Mouse (Mus musculus) pancreas, adult 10 weeks (tissue): ENCODE measurements around the gene Csnk1d. TPM values are rescaled to one million over a fixed set of nuclear protein-coding genes. Genes with fewer than 3 reads are reported as not detected.

Experiments used
- polyA plus RNA-seq: library from polyadenylated mRNA; stranded (reverse); fragments of 350-450 nt; fragmentation: Illumina TruSeq; extraction: RNeasy Lipid Tissue Mini Kit (QIAGEN cat#74804); gene quantifications from one replicate; pipeline ENCODE4 v1.2.3, GENCODE M21; 2015; ENCODE audit warnings: low read depth, low replicate concordance; ENCODE audit not compliant: insufficient read depth

Gene Csnk1d
- 15.0 TPM for polyA plus RNA-seq

DNA sequence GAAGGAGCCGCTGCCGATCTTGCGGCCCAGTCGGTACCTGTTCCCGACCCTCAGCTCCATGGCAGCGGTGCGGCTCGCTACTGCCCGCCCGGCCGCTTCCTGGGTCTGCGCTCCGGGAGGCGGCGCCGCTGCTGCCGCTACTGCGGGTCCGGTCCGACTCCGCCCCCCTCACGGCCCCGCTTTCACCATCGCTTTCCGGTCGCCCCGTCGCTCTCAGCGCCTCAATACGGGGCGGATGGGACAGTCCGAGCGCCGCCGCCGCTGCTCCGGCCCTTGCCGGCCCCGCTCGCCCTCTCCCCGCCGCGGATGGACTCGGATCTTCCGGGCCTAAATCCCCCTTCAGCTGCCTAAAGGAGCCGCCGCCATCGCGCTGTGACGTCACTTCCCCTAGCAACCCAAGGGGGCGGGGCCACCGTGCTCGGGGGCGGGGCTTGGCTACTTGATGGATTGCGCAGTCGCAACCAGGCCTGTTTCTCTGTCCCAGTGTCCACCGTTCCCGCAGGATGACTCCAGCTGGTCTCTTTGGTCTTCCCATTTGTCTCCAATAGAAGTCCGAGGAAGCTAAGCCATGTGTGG is at the start of gene Csnk1d:
Gene Csnk1d, minus strand, starts transcription at position 380 of the 576 bp plus-strand sequence.

DNA sequence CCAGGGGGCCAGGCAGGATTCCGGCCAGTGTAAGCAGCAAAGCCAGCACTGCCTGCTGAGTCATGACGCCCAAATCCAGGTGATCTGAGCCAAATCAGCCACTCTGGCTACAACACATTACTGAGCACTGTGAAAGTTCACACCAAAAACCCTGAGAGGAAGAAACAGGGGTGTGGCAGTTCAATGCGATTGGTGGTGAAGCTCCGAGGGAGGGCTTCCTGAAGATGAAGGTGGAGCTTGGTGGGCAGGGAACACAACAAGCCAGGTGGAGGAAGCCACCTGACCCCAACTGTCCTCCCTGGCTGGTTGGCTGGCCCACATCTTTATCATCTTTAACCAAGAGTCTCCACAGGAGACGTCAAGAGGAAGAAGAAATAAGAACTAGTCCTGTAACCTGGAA is 48.2 kb upstream of the Csnk1d start, which contains the start of gene Cd7:
Gene Cd7, minus strand, starts transcription at position 117 of the 400 bp plus-strand sequence.

DNA sequence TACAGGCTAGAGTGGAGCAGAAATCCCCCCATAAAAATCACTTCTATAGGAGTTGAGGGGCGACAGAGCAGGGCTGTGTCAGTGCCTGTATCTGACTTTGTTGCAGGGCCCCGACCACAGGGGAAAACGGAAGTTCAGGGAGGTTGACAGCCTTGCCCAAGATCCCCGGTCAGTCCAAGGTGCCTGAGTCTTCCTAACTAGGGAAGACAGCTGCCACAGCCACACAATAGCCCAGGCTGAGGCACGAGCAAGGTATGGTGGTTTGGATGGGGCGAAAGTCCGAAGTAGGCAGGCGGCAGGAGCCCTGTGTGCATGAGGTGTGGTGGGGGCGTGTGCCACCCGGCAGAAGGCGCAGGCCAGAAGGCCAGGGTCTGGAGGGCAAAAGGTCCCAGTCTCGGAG is 42.8 kb downstream of the Csnk1d start, which contains the start of gene Slc16a3:
Gene Slc16a3, plus strand, starts transcription at position 153 of the 400 bp plus-strand sequence.

DNA sequence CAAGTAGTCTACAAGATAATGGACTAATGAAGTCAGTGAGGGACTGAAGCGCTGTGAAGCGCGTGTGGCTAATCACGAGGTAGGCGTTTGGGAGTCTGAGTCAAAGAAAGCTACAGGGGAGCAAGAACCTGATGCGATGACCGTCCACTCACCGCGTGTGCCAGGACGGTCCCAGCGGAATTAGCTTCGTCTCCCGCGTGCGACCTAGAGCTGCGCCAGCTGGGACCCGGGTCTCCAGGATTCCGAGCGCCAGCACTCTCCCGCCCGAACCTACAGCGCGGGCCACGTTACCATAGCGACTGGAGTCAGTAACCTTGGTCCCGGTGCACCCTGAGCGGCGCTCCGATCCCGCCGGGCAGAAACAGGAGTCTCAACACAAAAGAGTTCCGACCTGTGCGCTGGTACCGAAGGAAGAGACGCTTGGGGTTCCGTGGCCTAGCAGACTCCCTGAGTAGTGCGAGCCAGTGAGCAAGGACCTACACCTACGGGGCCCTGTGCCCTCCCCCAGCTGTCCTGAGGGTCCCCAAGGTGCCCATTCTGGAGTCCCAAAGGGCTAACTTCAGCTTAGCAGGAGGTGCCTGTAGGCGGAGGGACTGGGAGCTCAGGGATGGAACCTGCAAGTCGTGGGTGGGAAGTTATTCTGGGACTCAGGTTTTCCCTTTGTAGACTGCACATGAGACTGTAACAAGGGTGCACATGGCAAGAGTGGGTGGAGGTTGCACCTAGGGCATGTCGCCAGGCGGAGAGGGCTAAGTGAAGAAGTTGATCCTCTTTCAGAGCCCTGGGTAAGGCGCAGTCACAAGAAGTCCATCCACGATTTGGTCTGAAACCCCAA is 58.3 kb downstream of the Csnk1d start, which contains the start of gene Ccdc57:
Gene Ccdc57, minus strand, starts transcription at position 309 of the 835 bp plus-strand sequence.

Other genes starting within 250 kb of the Csnk1d start
- gene Hmga1b, start 228.5 kb downstream of the Csnk1d start, polyA plus RNA-seq: not detected
- 22.7 TPM for gene Rfng, start 207.1 kb downstream of the Csnk1d start, polyA plus RNA-seq
- 35.2 TPM for gene Gps1, start 207.1 kb downstream of the Csnk1d start, polyA plus RNA-seq
- gene Dus1l, start 194.9 kb downstream of the Csnk1d start, polyA plus RNA-seq: 25.3 TPM
- 22.9 TPM for gene Fasn, start 166.8 kb downstream of the Csnk1d start, polyA plus RNA-seq
- gene Ccdc57, start 58.5 kb downstream of the Csnk1d start, polyA plus RNA-seq: 4.3 TPM
- not detected for gene Slc16a3, start 42.9 kb downstream of the Csnk1d start, polyA plus RNA-seq
- not detected for gene Cd7, start 48.1 kb upstream of the Csnk1d start, polyA plus RNA-seq
- not detected for gene Sectm1b, start 72.2 kb upstream of the Csnk1d start, polyA plus RNA-seq
- gene Sectm1a, start 89.9 kb upstream of the Csnk1d start, polyA plus RNA-seq: not detected
- gene Tex19.2, start 127.3 kb upstream of the Csnk1d start, polyA plus RNA-seq: not detected
- not detected for gene Tex19.1, start 154.8 kb upstream of the Csnk1d start, polyA plus RNA-seq
- not detected for gene Uts2r, start 168.9 kb upstream of the Csnk1d start, polyA plus RNA-seq
- gene Hexdc, start 213.1 kb upstream of the Csnk1d start, polyA plus RNA-seq: 6.0 TPM
- 3.0 TPM for gene Ogfod3, start 213.4 kb upstream of the Csnk1d start, polyA plus RNA-seq
- 7.9 TPM for gene Cybc1, start 238.0 kb upstream of the Csnk1d start, polyA plus RNA-seq
- gene Narf, start 245.9 kb upstream of the Csnk1d start, polyA plus RNA-seq: 3.6 TPM